Comparison of ENCODE assay signal across 24 mouse cellular contexts in genomic region chr9:34739431-34739830, GRCm38 (mm10).
DNase-seq lines count a peak whose midpoint lies in the region; ATAC-seq lines count a peak whose summit lies in the region.
"Had no signal": no experiment of that assay in that cellular context is flagged by ENCODE, and none has a peak within 500 bp of the region (broad histone marks: within the 10 kb centered on the region; RNA-seq: fewer than 3 reads in every experiment).

No protein-coding gene starts in this region.

- H3K36me3 ChIP-seq in hindbrain, embryonic 16.5 days (ENCODE audit: control insufficient read depth, insufficient read depth, low read length): no peaks in the 10 kb centered on the region
- H3K36me3 ChIP-seq in hindbrain, embryonic 10.5 days: no peaks in the 10 kb centered on the region
- H3K36me3 ChIP-seq in midbrain, embryonic 16.5 days (ENCODE audit: control insufficient read depth, insufficient read depth, low read length): no peaks in the 10 kb centered on the region
- H3K36me3 ChIP-seq in midbrain, embryonic 15.5 days (replicated peaks): no peaks in the 10 kb centered on the region
- H3K36me3 ChIP-seq: G1E; kidney, embryonic 15.5 days; limb, embryonic 13.5 days; lung, embryonic 15.5 days; neural tube, embryonic 13.5 days had no signal

- no peaks in the 10 kb centered on the region for H3K27me3 ChIP-seq in hindbrain, embryonic 16.5 days (replicated peaks; ENCODE audit: control insufficient read depth, insufficient read depth, low read length)
- no peaks in the 10 kb centered on the region for H3K27me3 ChIP-seq in hindbrain, embryonic 10.5 days (ENCODE audit: insufficient read depth, poor library complexity, severe bottlenecking)
- no peaks in the 10 kb centered on the region for H3K27me3 ChIP-seq in midbrain, embryonic 16.5 days (ENCODE audit: control insufficient read depth, insufficient read depth, low read depth, low read length)
- no peaks in the 10 kb centered on the region for H3K27me3 ChIP-seq in midbrain, embryonic 15.5 days (replicated peaks)
- H3K27me3 ChIP-seq: kidney, embryonic 15.5 days; limb, embryonic 13.5 days; lung, embryonic 15.5 days; neural tube, embryonic 13.5 days had no signal

- no peak overlapping the region for H3K4me3 ChIP-seq in hindbrain, embryonic 16.5 days (ENCODE audit: low read length)
- H3K4me3 ChIP-seq in hindbrain, embryonic 10.5 days: no peak overlapping the region
- H3K4me3 ChIP-seq in midbrain, embryonic 16.5 days (ENCODE audit: low read depth, low read length): no peak overlapping the region
- H3K4me3 ChIP-seq in midbrain, embryonic 15.5 days: no peak overlapping the region
- H3K4me3 ChIP-seq: kidney, embryonic 15.5 days; limb, embryonic 13.5 days; lung, embryonic 15.5 days; neural tube, embryonic 13.5 days had no signal

- WGBS in hindbrain, embryonic 16.5 days: 43% methylated on average over 5 of the region's 5 CpGs
- WGBS in hindbrain, embryonic 10.5 days: 55% methylated on average over 5 of the region's 5 CpGs
- 23% methylated on average over 5 of the region's 5 CpGs for WGBS in midbrain, embryonic 16.5 days
- 27% methylated on average over 5 of the region's 5 CpGs for WGBS in midbrain, embryonic 15.5 days

- peak; percentile 50; the same call in 1 of the 2 replicates for ATAC-seq in hindbrain, embryonic 16.5 days
- ATAC-seq in midbrain, embryonic 16.5 days: peak; percentile 74
- ATAC-seq in midbrain, embryonic 15.5 days (replicated peaks): no peak
- ATAC-seq: forebrain, postnatal 0 days had no signal

- no peak overlapping the region for H3K9ac ChIP-seq in hindbrain, embryonic 16.5 days (ENCODE audit: low read depth, low read length)
- no peak overlapping the region for H3K9ac ChIP-seq in midbrain, embryonic 16.5 days (ENCODE audit: low read depth, low read length)
- H3K9ac ChIP-seq in midbrain, embryonic 15.5 days: no peak overlapping the region
- H3K9ac ChIP-seq: forebrain, postnatal 0 days; hindbrain, embryonic 14.5 days; kidney, embryonic 15.5 days; limb, embryonic 13.5 days; lung, embryonic 15.5 days; neural tube, embryonic 13.5 days had no signal

- peak; percentile 76 to 89 for DNase-seq in cerebellum, postnatal 10 days
- no peak for DNase-seq in cerebellum, adult 9-11 months
- no peak for DNase-seq in hindbrain, embryonic 10.5 days (ENCODE audit: low spot score)
- DNase-seq in frontal cortex, postnatal 36 days (ENCODE audit: low spot score in 2 of 2): no peak
- DNase-seq: adrenal gland, adult 8-10 months; cerebellum, adult 11-12 months; cerebellum, postnatal 36 days; forebrain, postnatal 0 days; gastrocnemius, postnatal 10 days; heart, postnatal 14 days; kidney, adult 18-20 months; kidney, postnatal 25 days; spleen, adult 18-20 months; thymus, postnatal 14 days had no signal

- no peak overlapping the region for H3K4me2 ChIP-seq in hindbrain, embryonic 16.5 days (ENCODE audit: low read length)
- H3K4me2 ChIP-seq in midbrain, embryonic 16.5 days (ENCODE audit: low read length): no peak overlapping the region
- H3K4me2 ChIP-seq in midbrain, embryonic 15.5 days: no peak overlapping the region
- H3K4me2 ChIP-seq: hindbrain, embryonic 14.5 days; kidney, embryonic 15.5 days; limb, embryonic 13.5 days; liver, embryonic 11.5 days; lung, embryonic 15.5 days; neural tube, embryonic 13.5 days had no signal

- no peak overlapping the region for H3K27ac ChIP-seq in hindbrain, embryonic 16.5 days (ENCODE audit: low read depth, low read length)
- no peak overlapping the region for H3K27ac ChIP-seq in hindbrain, embryonic 10.5 days
- no peak overlapping the region for H3K27ac ChIP-seq in midbrain, embryonic 16.5 days (ENCODE audit: low read length)
- no peak overlapping the region for H3K27ac ChIP-seq in midbrain, embryonic 15.5 days
- H3K27ac ChIP-seq: hindbrain, embryonic 14.5 days; kidney, embryonic 15.5 days; limb, embryonic 13.5 days; lung, embryonic 15.5 days; neural tube, embryonic 13.5 days had no signal

- no peaks in the 10 kb centered on the region for H3K9me3 ChIP-seq in hindbrain, embryonic 16.5 days (ENCODE audit: control insufficient read depth, low read length)
- no peaks in the 10 kb centered on the region for H3K9me3 ChIP-seq in hindbrain, embryonic 10.5 days
- no peaks in the 10 kb centered on the region for H3K9me3 ChIP-seq in midbrain, embryonic 16.5 days (replicated peaks; ENCODE audit: control insufficient read depth, low read length, poor library complexity, severe bottlenecking)
- H3K9me3 ChIP-seq in midbrain, embryonic 15.5 days: no peaks in the 10 kb centered on the region
- H3K9me3 ChIP-seq: G1E; kidney, embryonic 15.5 days; limb, embryonic 13.5 days; lung, embryonic 15.5 days; neural tube, embryonic 13.5 days had no signal

- H3K4me1 ChIP-seq in hindbrain, embryonic 16.5 days (ENCODE audit: control insufficient read depth, insufficient read depth, low read depth, low read length): peaks cover 4% of the 10 kb centered on the region
- 0 out of 2 replicates have a peak, but pooled peaks cover 3% of the 10 kb centered on the region for H3K4me1 ChIP-seq in hindbrain, embryonic 10.5 days (replicated peaks)
- no peaks in the 10 kb centered on the region for H3K4me1 ChIP-seq in midbrain, embryonic 16.5 days (ENCODE audit: control insufficient read depth, insufficient read depth, low read length)
- peaks cover 6% of the 10 kb centered on the region for H3K4me1 ChIP-seq in midbrain, embryonic 15.5 days
- H3K4me1 ChIP-seq: kidney, embryonic 15.5 days; lung, embryonic 15.5 days had no signal

Comparison
In these comparisons a context has a peak if more than half of its experiments do, and no peak if none do; other contexts are left out.
1. DNase-seq: peak in cerebellum, postnatal 10 days (2 of 2); none in cerebellum, adult 9-11 months (single experiment), hindbrain, embryonic 10.5 days (single experiment) and frontal cortex, postnatal 36 days (0 of 2).